ENCODE assay signal across 8 mouse cellular contexts in genomic region chr2:119742461-119743175, GRCm38 (mm10). TPM values are rescaled to one million over a fixed set of nuclear protein-coding genes. Genes with fewer than 3 reads are reported as not detected.
DNase-seq lines count a peak whose midpoint lies in the region; ATAC-seq and TF ChIP-seq lines count a peak whose summit lies in the region.

No protein-coding gene starts in this region.

- 1% methylated on average over 68 of the region's 70 CpGs for WGBS in forebrain, postnatal 0 days
- WGBS in kidney, adult 2 months: under 1% methylated on average over 64 of the region's 70 CpGs
- WGBS in lung, embryonic 16.5 days: under 1% methylated on average over 62 of the region's 70 CpGs

- peak; percentile 53 for ATAC-seq in activated CD4-positive, CD25-positive, alpha-beta regulatory T cell, adult 4 months
- ATAC-seq in forebrain, postnatal 0 days: peak; percentile 17; the same call in 1 of the 2 replicates
- ATAC-seq in lung, embryonic 16.5 days (ENCODE audit: low read depth): peak; percentile 16

- TF ChIP-seq CTCF in forebrain, postnatal 0 days (IDR thresholded peaks at IDR 0.05; ENCODE audit: low read depth): no peak
- no peak for TF ChIP-seq CTCF in kidney, adult 2 months (conservative IDR thresholded peaks at IDR 0.05; ENCODE audit: insufficient read depth, insufficient read length, low read depth, low read length)

- no peaks in the 10 kb centered on the region for H3K36me3 ChIP-seq in forebrain, postnatal 0 days (ENCODE audit: insufficient read depth)
- H3K36me3 ChIP-seq in kidney, adult 2 months (ENCODE audit: control insufficient read depth, insufficient read depth, low read length): no peaks in the 10 kb centered on the region
- no peaks in the 10 kb centered on the region for H3K36me3 ChIP-seq in lung, embryonic 16.5 days (ENCODE audit: control insufficient read depth, insufficient read depth, low read length)

- H3K4me3 ChIP-seq in forebrain, postnatal 0 days (ENCODE audit: low read depth, low read length): peak overlapping the region; percentile 54
- H3K4me3 ChIP-seq in kidney, adult 2 months (ENCODE audit: insufficient read depth, low read depth, low read length): peak overlapping the region; percentile 76
- peak overlapping the region; percentile 70 for H3K4me3 ChIP-seq in lung, embryonic 16.5 days (ENCODE audit: low read length)

- no peaks in the 10 kb centered on the region for H3K9me3 ChIP-seq in forebrain, postnatal 0 days (ENCODE audit: low read length)
- H3K9me3 ChIP-seq in lung, embryonic 16.5 days (ENCODE audit: control insufficient read depth, low read length): no peaks in the 10 kb centered on the region

- peaks cover 30% of the 10 kb centered on the region for H3K27me3 ChIP-seq in forebrain, postnatal 0 days (ENCODE audit: insufficient read depth, low read length)
- no peaks in the 10 kb centered on the region for H3K27me3 ChIP-seq in kidney, adult 2 months (replicated peaks; ENCODE audit: control insufficient read depth, insufficient read depth, low read length)
- peaks cover 19% of the 10 kb centered on the region for H3K27me3 ChIP-seq in lung, embryonic 16.5 days (ENCODE audit: control insufficient read depth, insufficient read depth, low read depth, low read length)

- no peaks in the 10 kb centered on the region for H3K4me1 ChIP-seq in forebrain, postnatal 0 days (ENCODE audit: insufficient read depth)
- no peaks in the 10 kb centered on the region for H3K4me1 ChIP-seq in kidney, adult 2 months (ENCODE audit: control insufficient read depth, insufficient read depth, low read length)
- H3K4me1 ChIP-seq in lung, embryonic 16.5 days (replicated peaks; ENCODE audit: control insufficient read depth, insufficient read depth, low read length): peaks cover 22% of the 10 kb centered on the region

- peak; percentile 68 to 72 for DNase-seq in left cerebral cortex, postnatal 36 days (ENCODE audit: low spot score in 2 of 2)
- DNase-seq in left cerebral cortex, adult 9 months (ENCODE audit: low spot score in 2 of 2): no peak
- peak; percentile 28 for DNase-seq in forebrain, postnatal 0 days
- DNase-seq in kidney, adult 2 months: peak; percentile 34
- peak; percentile 61 for DNase-seq in right cerebral cortex, postnatal 14 days
- DNase-seq in layer of hippocampus, adult 8-10 months (ENCODE audit: low spot score in 2 of 2): no peak

- H3K9ac ChIP-seq in forebrain, postnatal 0 days: peak overlapping the region; percentile 56
- peak overlapping the region; percentile 79 for H3K9ac ChIP-seq in lung, embryonic 16.5 days (ENCODE audit: low read length)

- intact Hi-C loops in left cerebral cortex, postnatal 36 days (cut with DNase I): loop anchor here (2.0 kb wide), 1 partner anchor 56 kb away; no protein-coding TSS in a partner anchor

- no peak overlapping the region for H3K27ac ChIP-seq in forebrain, postnatal 0 days (ENCODE audit: low read depth, low read length)
- no peak overlapping the region for H3K27ac ChIP-seq in kidney, adult 2 months (ENCODE audit: insufficient read depth, low read depth, low read length)
- no peak overlapping the region for H3K27ac ChIP-seq in lung, embryonic 16.5 days (ENCODE audit: low read length)

- H3K4me2 ChIP-seq in forebrain, postnatal 0 days (ENCODE audit: low read depth): peak overlapping the region; percentile 89
- H3K4me2 ChIP-seq in lung, embryonic 16.5 days (ENCODE audit: low read depth, low read length): peak overlapping the region; percentile 99

- TF ChIP-seq POLR2A in kidney, adult 2 months (IDR thresholded peaks at IDR 0.05; ENCODE audit: low read depth, low read length): no peak

RNA-seq across cellular contexts. Expression of gene Itpka, which starts 0.5 kb away (rescaled TPM):
- total RNA-seq in left cerebral cortex, postnatal 36 days (2021): 100 to 1,000 TPM; 199 to 221 TPM
- under 1 TPM in 1 of 2 experiments, not detected in 1; 0.61 TPM for polyA plus RNA-seq in activated CD4-positive, CD25-positive, alpha-beta regulatory T cell, adult 4 months (2017; shearing (Covaris generic))
- total RNA-seq in forebrain, postnatal 0 days (2014; rRNA removed): 7.4 and 11.9 TPM in 2 replicates
- 7.4 and 8.7 TPM in 2 replicates for polyA plus RNA-seq in forebrain, postnatal 0 days (2015; fragmentation: Nextera tagmentation; extraction: Ambion mirVana)
- 2.0 and 2.5 TPM in 2 replicates for polyA plus RNA-seq in kidney, adult 2 months (2012; rRNA removed)
- polyA plus RNA-seq in lung, embryonic 16.5 days (2015; fragmentation: Nextera tagmentation; extraction: Ambion mirVana): 3.0 and 3.6 TPM in 2 replicates
- 100 to 1,000 TPM; 213 to 245 (median 228) TPM for total RNA-seq in layer of hippocampus, adult 8-10 months (2022)

RNA-seq across cellular contexts. Expression of gene Ltk, which starts 17.6 kb away (rescaled TPM):
- total RNA-seq in left cerebral cortex, postnatal 36 days (2021): 10 to 100 TPM; 18.8 to 23.4 TPM
- not detected for polyA plus RNA-seq in activated CD4-positive, CD25-positive, alpha-beta regulatory T cell, adult 4 months (2017; shearing (Covaris generic))
- 1.3 and 1.7 TPM in 2 replicates for total RNA-seq in forebrain, postnatal 0 days (2014; rRNA removed)
- polyA plus RNA-seq in forebrain, postnatal 0 days (2015; fragmentation: Nextera tagmentation; extraction: Ambion mirVana): 0.48 and 0.56 TPM in 2 replicates
- polyA plus RNA-seq in kidney, adult 2 months (2012; rRNA removed): 2.0 and 2.6 TPM in 2 replicates
- polyA plus RNA-seq in lung, embryonic 16.5 days (2015; fragmentation: Nextera tagmentation; extraction: Ambion mirVana): 1.3 and 1.5 TPM in 2 replicates
- total RNA-seq in layer of hippocampus, adult 8-10 months (2022): 10 to 100 TPM; 13.4 to 17.8 (median 14.7) TPM

RNA-seq across cellular contexts. Expression of gene Rpap1, which starts 44.7 kb away (rescaled TPM):
- total RNA-seq in left cerebral cortex, postnatal 36 days (2021): 10 to 100 TPM; 19.4 to 20.6 TPM
- polyA plus RNA-seq in activated CD4-positive, CD25-positive, alpha-beta regulatory T cell, adult 4 months (2017; shearing (Covaris generic)): 10 to 100 TPM in 1 of 2 experiments, 1 to 10 TPM in 1; 10.0 to 18.1 TPM
- 18.9 and 20.4 TPM in 2 replicates for total RNA-seq in forebrain, postnatal 0 days (2014; rRNA removed)
- polyA plus RNA-seq in forebrain, postnatal 0 days (2015; fragmentation: Nextera tagmentation; extraction: Ambion mirVana): 8.0 and 9.9 TPM in 2 replicates
- polyA plus RNA-seq in kidney, adult 2 months (2012; rRNA removed): 13.8 and 16.7 TPM in 2 replicates
- 28.2 and 31.3 TPM in 2 replicates for polyA plus RNA-seq in lung, embryonic 16.5 days (2015; fragmentation: Nextera tagmentation; extraction: Ambion mirVana)
- 10 to 100 TPM; 18.6 to 21.5 (median 19.2) TPM for total RNA-seq in layer of hippocampus, adult 8-10 months (2022)

RNA-seq across cellular contexts. Expression of gene Tyro3, which starts 54.9 kb away (rescaled TPM):
- total RNA-seq in left cerebral cortex, postnatal 36 days (2021): 100 to 1,000 TPM; 191 to 198 TPM
- polyA plus RNA-seq in activated CD4-positive, CD25-positive, alpha-beta regulatory T cell, adult 4 months (2017; shearing (Covaris generic)): 1 to 10 TPM; 1.6 to 3.2 TPM
- 46.6 and 47.5 TPM in 2 replicates for total RNA-seq in forebrain, postnatal 0 days (2014; rRNA removed)
- polyA plus RNA-seq in forebrain, postnatal 0 days (2015; fragmentation: Nextera tagmentation; extraction: Ambion mirVana): 17.3 and 18.5 TPM in 2 replicates
- 2.5 and 3.0 TPM in 2 replicates for polyA plus RNA-seq in kidney, adult 2 months (2012; rRNA removed)
- 17.0 and 20.1 TPM in 2 replicates for polyA plus RNA-seq in lung, embryonic 16.5 days (2015; fragmentation: Nextera tagmentation; extraction: Ambion mirVana)
- 10 to 100 TPM; 86.0 to 95.4 (median 91.3) TPM for total RNA-seq in layer of hippocampus, adult 8-10 months (2022)

Comparison
In these comparisons a context has a peak if more than half of its experiments do, and no peak if none do; other contexts are left out.
1. DNase-seq: peak in left cerebral cortex, postnatal 36 days (2 of 2), forebrain, postnatal 0 days (single experiment), kidney, adult 2 months (single experiment) and right cerebral cortex, postnatal 14 days (single experiment); none in left cerebral cortex, adult 9 months (0 of 2) and layer of hippocampus, adult 8-10 months (0 of 2).
2. Peak in every context shown above with its lines, with median percentiles within 50 percentile points of each other: ATAC-seq and H3K4me3 ChIP-seq.